Mouse (Mus musculus) MEL (cell line): ENCODE measurements around the gene Fam229a.

Experiments used
- BHLHE40 ChIP-seq: IDR thresholded peaks from 2 replicates; pipeline ENCODE4 v1.6.1; 2012; ENCODE audit warnings: low read depth, mild to moderate bottlenecking, inconsistent platforms, low read length, improper control_type of control experiment, borderline replicate concordance
- CHD1 ChIP-seq: IDR thresholded peaks from 2 replicates; pipeline ENCODE4 v1.6.1; 2012; ENCODE audit warnings: low read depth, mild to moderate bottlenecking, inconsistent platforms, low read length, improper control_type of control experiment
- CTCF ChIP-seq, 3 experiments: IDR thresholded peaks in 2 of 3; conservative IDR thresholded peaks in 1 of 3; 2 replicates each; pipeline ENCODE4 v1.5.1; 2011 to 2012; ENCODE audit warnings: low read length in 3 of 3, low read depth in 2 of 3, mild to moderate bottlenecking in 2 of 3, improper control_type of control experiment in 1 of 3, inconsistent platforms in 1 of 3, mixed read lengths in 1 of 3, moderate library complexity in 1 of 3; ENCODE audit not compliant: control insufficient read depth in 1 of 3, insufficient read depth in 1 of 3, poor library complexity in 1 of 3, severe bottlenecking in 1 of 3
- E2F4 ChIP-seq: IDR thresholded peaks from 2 replicates; pipeline ENCODE4 v1.6.1; 2011; ENCODE audit warnings: low read depth, low read length, improper control_type of control experiment, borderline replicate concordance
- ELF1 ChIP-seq: IDR thresholded peaks from 2 replicates; pipeline ENCODE4 v1.6.1; 2014; ENCODE audit warnings: low read depth, mild to moderate bottlenecking, inconsistent platforms, low read length, improper control_type of control experiment, moderate library complexity
- EP300 ChIP-seq, 2 experiments: IDR thresholded peaks; 2 replicates each; pipeline ENCODE4 v1.6.1; 2011; ENCODE audit warnings: improper control_type of control experiment in 2 of 2, low read length in 2 of 2, low read depth in 1 of 2, mild to moderate bottlenecking in 1 of 2
- GABPA ChIP-seq: IDR thresholded peaks from 2 replicates; pipeline ENCODE4 v1.6.1; 2012; ENCODE audit warnings: low read depth, mild to moderate bottlenecking, inconsistent platforms, low read length, improper control_type of control experiment, moderate library complexity
- POLR2A ChIP-seq, 2 experiments: IDR thresholded peaks; 2 replicates each; pipeline ENCODE4 v1.6.1; 2011 to 2012; ENCODE audit warnings: low read length in 2 of 2, mild to moderate bottlenecking in 2 of 2, control low read depth in 1 of 2, improper control_type of control experiment in 1 of 2, low read depth in 1 of 2, moderate library complexity in 1 of 2; ENCODE audit not compliant: control insufficient read depth in 1 of 2, insufficient read depth in 1 of 2, poor library complexity in 1 of 2
- POLR2AphosphoS5 ChIP-seq: IDR thresholded peaks from 2 replicates; pipeline ENCODE4 v1.6.1; 2012; ENCODE audit warnings: low read depth, borderline replicate concordance, mild to moderate bottlenecking, inconsistent platforms, low read length, moderate library complexity, mixed read lengths
- SIN3A ChIP-seq: IDR thresholded peaks from 2 replicates; pipeline ENCODE4 v1.6.1; 2012; ENCODE audit warnings: low read length, improper control_type of control experiment, inconsistent platforms
- SMC3 ChIP-seq: IDR thresholded peaks from 2 replicates; pipeline ENCODE4 v1.6.1; 2011; ENCODE audit warnings: low read depth, low read length, improper control_type of control experiment
- TBP ChIP-seq: IDR thresholded peaks from 2 replicates; pipeline ENCODE4 v1.8.0; 2011; ENCODE audit warnings: low read depth, low read length, improper control_type of control experiment
- TCF12 ChIP-seq: IDR thresholded peaks from 2 replicates; pipeline ENCODE4 v1.6.1; 2014; ENCODE audit warnings: low read depth, mild to moderate bottlenecking, inconsistent platforms, low read length, improper control_type of control experiment, moderate library complexity
- ZC3H11A ChIP-seq: IDR thresholded peaks from 2 replicates; pipeline ENCODE4 v1.6.1; 2012; ENCODE audit warnings: low read depth, mild to moderate bottlenecking, inconsistent platforms, low read length, improper control_type of control experiment

GRCm38 (mm10) chr4:129447778-129448563, 43.0 kb upstream of the Fam229a start:
- peak in 1 of 2 experiments; percentile 31; a peak in 1 of 4 replicates for TF ChIP-seq POLR2A (IDR thresholded peaks at IDR 0.05; ENCODE audit: control insufficient read depth in 1 of 2, insufficient read depth in 1 of 2, low read depth in 1 of 2, low read length in 2 of 2, poor library complexity in 1 of 2)
- no peak for TF ChIP-seq CTCF (IDR thresholded peaks at IDR 0.05 in 2 of 3, conservative IDR thresholded peaks at IDR 0.05 in 1 of 3; ENCODE audit: control insufficient read depth in 1 of 3, insufficient read depth in 1 of 3, low read depth in 2 of 3, low read length in 3 of 3, poor library complexity in 1 of 3, severe bottlenecking in 1 of 3)
- peak; percentile 75 for TF ChIP-seq SIN3A
- TF ChIP-seq EP300 (IDR thresholded peaks at IDR 0.05; ENCODE audit: low read depth in 1 of 2, low read length in 2 of 2) = no peak; a peak in 2 of 4 replicates
- TF ChIP-seq POLR2AphosphoS5 = no peak
- no peak for TF ChIP-seq ZC3H11A
- no peak for TF ChIP-seq TBP
- no peak for TF ChIP-seq E2F4
- no peak for TF ChIP-seq GABPA
- TF ChIP-seq CHD1 = no peak
- TF ChIP-seq TCF12 = 0 out of 2 replicates have a peak, but pooled peaks have one; percentile 9
- TF ChIP-seq BHLHE40 = peak; percentile 68; the same call in 1 of the 2 replicates
- no peak for TF ChIP-seq SMC3
- TF ChIP-seq ELF1 = no peak
